Mouse (Mus musculus): ENCODE results near the gene Pcnx2.

- TF ChIP-seq POLR2A (IDR thresholded peaks at IDR 0.05; ENCODE audit: low read depth, low read length) = no peak
- TF ChIP-seq CTCF (IDR thresholded peaks at IDR 0.05; ENCODE audit: extremely low read depth, insufficient read length, insufficient replicate concordance, low read depth, low read length) = no peak
Observed at GRCm38 (mm10) chr8:125807905-125808310, 90.2 kb downstream of the Pcnx2 start.
